Mouse (Mus musculus) stomach, postnatal 0 days (tissue): ENCODE data around the gene Kcnip4. TPM values are rescaled to one million over a fixed set of nuclear protein-coding genes. Genes with fewer than 3 reads are reported as not detected.
A peak's percentile ranks its signal among the peaks of the same experiment; 100 is the strongest.

Experiments used
- ATAC-seq: fragments of 200-750 bp; cut with Nextera tagmentation; 2 replicates; pipeline ENCODE4 v1.8.0; 2017; ENCODE audit not compliant: low FRiP score, low TSS enrichment
- DNase-seq: peaks from one replicate; pipeline ENCODE4 v3.0.0-alpha.2; 2016; ENCODE audit warnings: low spot score
- H3K27ac ChIP-seq: fragments of 300-500 bp; sonication (generic); replicated peaks from 2 replicates; pipeline ENCODE4 v1.5.1; 2014; ENCODE audit warnings: mild to moderate bottlenecking, control low read depth
- H3K27me3 ChIP-seq: fragments of 300-500 bp; sonication (generic); 2 replicates; pipeline ENCODE4 v1.6.1; 2014; ENCODE audit warnings: low read length; ENCODE audit not compliant: control insufficient read depth, insufficient read depth
- H3K36me3 ChIP-seq: fragments of 300-500 bp; sonication (generic); 2 replicates; pipeline ENCODE4 v1.6.1; 2014; ENCODE audit warnings: low read length, mixed read lengths; ENCODE audit not compliant: control insufficient read depth, insufficient read depth
- H3K4me1 ChIP-seq: fragments of 300-500 bp; sonication (generic); replicated peaks from 2 replicates; pipeline ENCODE4 v1.6.1; 2014; ENCODE audit warnings: antibody characterized with exemption; ENCODE audit not compliant: control insufficient read depth, insufficient read depth
- H3K4me2 ChIP-seq: fragments of 300-500 bp; sonication (generic); replicated peaks from 2 replicates; pipeline ENCODE4 v1.6.1; 2014; ENCODE audit warnings: low read depth, mild to moderate bottlenecking, control low read depth, moderate library complexity
- H3K4me3 ChIP-seq: fragments of 300-500 bp; sonication (generic); 2 replicates; pipeline ENCODE4 v1.5.1; 2014; ENCODE audit warnings: low read depth, low read length, control low read depth
- H3K9ac ChIP-seq: fragments of 300-500 bp; sonication (generic); 2 replicates; pipeline ENCODE4 v1.6.1; 2014; ENCODE audit warnings: mild to moderate bottlenecking, low read length, control low read depth, mixed read lengths
- H3K9me3 ChIP-seq: fragments of 300-500 bp; sonication (generic); 2 replicates; pipeline ENCODE4 v1.6.1; 2016; ENCODE audit warnings: low read length; ENCODE audit not compliant: control insufficient read depth
- CTCF ChIP-seq: IDR thresholded peaks from 2 replicates; pipeline ENCODE4 v1.5.1; 2016; ENCODE audit warnings: antibody characterized with exemption, low read depth, mild to moderate bottlenecking, moderate library complexity
- EP300 ChIP-seq: optimal IDR thresholded peaks from 2 replicates; pipeline ENCODE3; 2016; ENCODE audit warnings: antibody characterized with exemption
- WGBS: fragments of 180-500 bp; shearing (Covaris S2); extraction: QIAGEN DNeasy Blood & Tissue Kit; methylation state at CpG from one replicate; pipeline ENCODE4 v1.1.7; 2014; 5-methylcytosine and 5-hydroxymethylcytosine counted together
- polyA plus RNA-seq: library from polyadenylated mRNA; unstranded; fragments of >200 nt; fragmentation: Nextera tagmentation; extraction: Ambion mirVana; gene quantifications from 2 replicates; pipeline ENCODE4 v1.2.1, GENCODE M21; 2015

Gene Kcnip4
- 1.3 TPM in 2 replicates for polyA plus RNA-seq

DNA sequence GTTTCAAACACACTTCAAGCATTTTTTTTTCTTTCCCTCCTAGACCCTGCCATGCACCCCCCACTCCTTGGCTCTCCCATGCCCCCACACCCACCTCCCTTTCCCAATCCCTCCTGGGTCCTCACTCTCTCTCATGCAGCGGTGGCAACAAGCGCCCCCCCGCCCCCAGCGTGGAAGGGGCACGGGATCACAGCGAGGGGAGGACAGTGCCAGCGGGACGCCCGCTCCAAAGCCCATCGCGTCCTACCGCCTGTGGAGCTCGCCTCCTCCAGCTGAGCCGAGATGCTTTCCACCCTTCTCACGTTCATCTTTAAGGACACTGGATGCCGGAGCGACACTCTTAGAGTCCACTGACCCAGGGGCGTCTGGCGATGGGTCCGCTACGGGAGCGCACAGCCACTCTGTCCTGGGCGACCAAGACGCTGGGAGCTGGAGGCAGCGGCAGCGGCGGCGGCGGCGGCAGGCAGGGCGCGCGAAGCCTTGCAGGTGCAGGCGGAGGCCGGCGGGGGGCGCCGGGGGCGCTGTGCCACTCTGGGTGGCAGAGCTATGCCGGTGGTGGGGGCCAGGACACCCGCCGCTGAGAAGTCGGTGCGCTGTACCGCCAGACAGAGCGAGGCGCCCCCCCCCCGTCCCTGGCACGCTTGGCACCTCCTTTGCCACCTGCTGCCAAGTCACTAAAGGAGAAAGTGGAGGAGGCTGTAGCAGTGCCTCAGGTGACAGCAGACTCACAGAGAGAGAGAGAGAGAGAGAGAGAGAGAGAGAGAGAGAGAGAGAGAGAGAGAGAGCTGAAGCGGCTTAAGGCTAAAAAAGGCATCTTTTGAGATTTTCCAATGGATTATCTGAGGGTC is at the start of gene Kcnip4:
Gene Kcnip4, minus strand, starts transcription at position 514 of the 848 bp plus-strand sequence.
- H3K27ac ChIP-seq, result no peak within 1 kb of the TSS
- 2% methylated on average over 47 of the region's 50 CpGs for WGBS
- peak within 1 kb of the TSS; percentile 35 for H3K9ac ChIP-seq
- DNase-seq (peak; percentile 43), ATAC-seq (peak; percentile 51; the same call in 1 of the 2 replicates)
- H3K27me3 ChIP-seq, result no peaks in the 10 kb centered on the region
- no peaks in the 10 kb centered on the region for H3K4me1 ChIP-seq
- H3K4me3 ChIP-seq, result peak within 1 kb of the TSS; percentile 35
- H3K4me2 ChIP-seq, result peak within 1 kb of the TSS; percentile 66
- TF ChIP-seq CTCF (peak; percentile 42), EP300 (no peak)
- H3K36me3 ChIP-seq, result no peaks in the 10 kb centered on the region
- H3K9me3 ChIP-seq, result no peaks in the 10 kb centered on the region

GRCm38 (mm10) chr5:49571876-49572275 is 47.2 kb upstream of the Kcnip4 start:
- DNase-seq, result no peak
- TF ChIP-seq EP300 (no peak), CTCF (no peak)
- no peak for ATAC-seq
- H3K27ac ChIP-seq, result no peak overlapping the region
- H3K9ac ChIP-seq, result no peak overlapping the region
- H3K27me3 ChIP-seq, result no peaks in the 10 kb centered on the region
- 83% methylated on average over 4 of the region's 4 CpGs for WGBS
- H3K4me1 ChIP-seq, result no peaks in the 10 kb centered on the region
- no peak overlapping the region for H3K4me2 ChIP-seq
- no peaks in the 10 kb centered on the region for H3K9me3 ChIP-seq
- H3K36me3 ChIP-seq, result no peaks in the 10 kb centered on the region
- H3K4me3 ChIP-seq, result no peak overlapping the region

- Histone ChIP-seq H3K9ac (no peak overlapping the region), H3K36me3 (no peaks in the 10 kb centered on the region), H3K4me3 (no peak overlapping the region), H3K27ac (no peak overlapping the region), H3K27me3 (no peaks in the 10 kb centered on the region), H3K4me2 (no peak overlapping the region), H3K4me1 (no peaks in the 10 kb centered on the region), H3K9me3 (no peaks in the 10 kb centered on the region)
- DNase-seq (no peak), ATAC-seq (no peak)
- WGBS, result 78% methylated on average over 4 of the region's 4 CpGs
- no peak for TF ChIP-seq CTCF
- TF ChIP-seq EP300, result no peak
These were observed 39.0 kb upstream of the Kcnip4 start for GRCm38 (mm10) chr5:49563751-49564150.

- no peak overlapping the region for H3K4me3 ChIP-seq
- H3K36me3 ChIP-seq, result no peaks in the 10 kb centered on the region
- H3K4me1 ChIP-seq, result no peaks in the 10 kb centered on the region
- no peak overlapping the region for H3K4me2 ChIP-seq
- no peaks in the 10 kb centered on the region for H3K9me3 ChIP-seq
- no peak overlapping the region for H3K27ac ChIP-seq
- H3K9ac ChIP-seq, result no peak overlapping the region
- no peaks in the 10 kb centered on the region for H3K27me3 ChIP-seq
- 62% methylated on average over 3 of the region's 3 CpGs for WGBS
- ATAC-seq (no peak), DNase-seq (no peak)
- no peak for TF ChIP-seq CTCF
- no peak for TF ChIP-seq EP300
These were observed 32.7 kb upstream of the Kcnip4 start for GRCm38 (mm10) chr5:49557436-49557835.

- no peak overlapping the region for H3K9ac ChIP-seq
- no peaks in the 10 kb centered on the region for H3K9me3 ChIP-seq
- no peak for TF ChIP-seq EP300
- TF ChIP-seq CTCF, result no peak
These were observed 23.2 kb upstream of the Kcnip4 start for GRCm38 (mm10) chr5:49547884-49548283.

GRCm38 (mm10) chr5:49529362-49529761 is 4.7 kb upstream of the Kcnip4 start:
- no peaks in the 10 kb centered on the region for H3K27me3 ChIP-seq
- no peak overlapping the region for H3K4me2 ChIP-seq
- H3K36me3 ChIP-seq, result no peaks in the 10 kb centered on the region
- no peaks in the 10 kb centered on the region for H3K9me3 ChIP-seq
- 50% methylated on average over 8 of the region's 8 CpGs for WGBS
- no peak overlapping the region for H3K4me3 ChIP-seq
- no peak for TF ChIP-seq EP300
- TF ChIP-seq CTCF, result no peak
- H3K4me1 ChIP-seq, result no peaks in the 10 kb centered on the region
- DNase-seq (no peak), ATAC-seq (no peak)
- no peak overlapping the region for H3K9ac ChIP-seq
- no peak overlapping the region for H3K27ac ChIP-seq

More at GRCm38 (mm10) chr5:49547884-49548283, 23.2 kb upstream of the Kcnip4 start:
- no peak overlapping the region for H3K27ac ChIP-seq
- DNase-seq (no peak), ATAC-seq (no peak)
- no peak overlapping the region for H3K4me3 ChIP-seq
- H3K4me2 ChIP-seq, result no peak overlapping the region
- no peaks in the 10 kb centered on the region for H3K36me3 ChIP-seq
- H3K27me3 ChIP-seq, result no peaks in the 10 kb centered on the region
- WGBS, result 87% methylated on average over 3 of the region's 3 CpGs
- no peaks in the 10 kb centered on the region for H3K4me1 ChIP-seq
